Mouse (Mus musculus): ENCODE data around the gene E2f8.

DNA sequence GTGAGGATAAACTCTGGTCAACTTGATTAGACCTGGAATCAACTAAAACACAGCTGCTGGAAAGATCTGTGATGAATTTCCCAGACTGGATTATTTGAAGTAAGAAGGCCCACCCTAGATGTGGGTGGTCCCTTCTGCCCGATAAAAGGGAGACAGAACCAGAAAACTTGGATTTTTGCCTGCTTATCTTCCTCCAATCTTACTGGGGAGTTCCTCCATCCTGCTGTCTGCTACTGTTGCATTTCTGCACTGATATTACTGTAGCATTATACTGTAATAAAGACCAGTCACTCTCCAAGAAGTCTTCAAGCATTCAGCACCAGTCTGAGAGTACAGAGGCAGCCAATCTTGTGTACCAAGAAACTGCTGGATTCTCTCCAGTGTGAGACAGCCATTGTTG lies 23.1 kb downstream of the E2f8 start:
- TF ChIP-seq CTCF (IDR thresholded peaks at IDR 0.05; ENCODE audit: control insufficient read depth, insufficient read depth, low read length) (no peak), POLR2A (IDR thresholded peaks at IDR 0.05; ENCODE audit: borderline replicate concordance, control insufficient read depth, low read depth, low read length) (no peak)

Measured in bone marrow, adult 2 months (tissue).